Mouse (Mus musculus) G1E (cell line): ENCODE data around the gene Sept10. TPM values are rescaled to one million over a fixed set of nuclear protein-coding genes. Genes with fewer than 3 reads are reported as not detected.

Source experiments
- ATAC-seq: 2 replicates; pipeline ENCODE4 v1.8.0; 2016; ENCODE audit warnings: mild to moderate bottlenecking; ENCODE audit not compliant: insufficient number of reproducible peaks, poor library complexity, low FRiP score, severe bottlenecking; ENCODE audit errors: extremely low read depth
- DNase-seq: peaks from one replicate; pipeline ENCODE4 v3.0.0; 2012; ENCODE audit warnings: low spot score
- H3K27me3 ChIP-seq: 2 replicates; pipeline ENCODE4 v1.6.1; 2012; ENCODE audit warnings: mild to moderate bottlenecking, low read length, inconsistent platforms; ENCODE audit not compliant: insufficient read depth
- H3K36me3 ChIP-seq: replicated peaks from 2 replicates; pipeline ENCODE3; 2012; ENCODE audit warnings: mild to moderate bottlenecking, inconsistent platforms
- H3K4me1 ChIP-seq: 2 replicates; pipeline ENCODE4 v1.6.1; 2012; ENCODE audit warnings: low read depth, low read length, inconsistent platforms, mixed read lengths; ENCODE audit not compliant: insufficient read depth
- H3K4me3 ChIP-seq: 2 replicates; pipeline ENCODE4 v1.5.1; 2012; ENCODE audit warnings: low read depth, mild to moderate bottlenecking, inconsistent platforms, low read length, moderate library complexity, mixed read lengths
- H3K9me3 ChIP-seq: replicated peaks from 2 replicates; pipeline ENCODE4 v1.6.1; 2012; ENCODE audit warnings: inconsistent platforms
- CTCF ChIP-seq: IDR thresholded peaks from 2 replicates; pipeline ENCODE4 v1.5.1; 2012; ENCODE audit warnings: low read depth, low read length, inconsistent platforms, mixed read lengths
- GATA1 ChIP-seq: IDR thresholded peaks from 2 replicates; pipeline ENCODE4 v1.6.1; 2012; ENCODE audit warnings: borderline replicate concordance, low read length, inconsistent platforms, mixed read lengths
- GATA2 ChIP-seq: IDR thresholded peaks from 2 replicates; pipeline ENCODE4 v1.6.1; 2012; ENCODE audit warnings: low read depth, low read length, inconsistent platforms, borderline replicate concordance
- POLR2AphosphoS5 ChIP-seq: IDR thresholded peaks from 2 replicates; pipeline ENCODE4 v1.6.1; 2012; ENCODE audit warnings: low read depth, low read length, inconsistent platforms; ENCODE audit not compliant: insufficient replicate concordance
- TAL1 ChIP-seq: conservative IDR thresholded peaks from 2 replicates; pipeline ENCODE4 v1.6.1; 2012; ENCODE audit warnings: low read depth, low read length, inconsistent platforms, mixed read lengths
- polyA plus RNA-seq: library from polyadenylated mRNA; stranded (reverse); fragments of >175 nt; gene quantifications from 2 replicates; pipeline ENCODE4 v1.2.3, GENCODE M21; 2012
- total RNA-seq, 2 experiments: library from RNA; stranded (forward) in 1 of 2; stranded (reverse) in 1 of 2; fragments of 200-1000 nt in 1 of 2; fragments of >200 nt in 1 of 2; fragmentation: Nextera tagmentation in 1 of 2; gene quantifications; 2 replicates each; pipeline ENCODE4 v1.2.3; 2014 to 2017

Sept10 gene
- total RNA-seq (2014; fragmentation: Nextera tagmentation) (9.5 and 13.9 TPM in 2 replicates), total RNA-seq (2017) (11.8 and 14.4 TPM in 2 replicates), polyA plus RNA-seq (0.75 and 1.1 TPM in 2 replicates)

DNA sequence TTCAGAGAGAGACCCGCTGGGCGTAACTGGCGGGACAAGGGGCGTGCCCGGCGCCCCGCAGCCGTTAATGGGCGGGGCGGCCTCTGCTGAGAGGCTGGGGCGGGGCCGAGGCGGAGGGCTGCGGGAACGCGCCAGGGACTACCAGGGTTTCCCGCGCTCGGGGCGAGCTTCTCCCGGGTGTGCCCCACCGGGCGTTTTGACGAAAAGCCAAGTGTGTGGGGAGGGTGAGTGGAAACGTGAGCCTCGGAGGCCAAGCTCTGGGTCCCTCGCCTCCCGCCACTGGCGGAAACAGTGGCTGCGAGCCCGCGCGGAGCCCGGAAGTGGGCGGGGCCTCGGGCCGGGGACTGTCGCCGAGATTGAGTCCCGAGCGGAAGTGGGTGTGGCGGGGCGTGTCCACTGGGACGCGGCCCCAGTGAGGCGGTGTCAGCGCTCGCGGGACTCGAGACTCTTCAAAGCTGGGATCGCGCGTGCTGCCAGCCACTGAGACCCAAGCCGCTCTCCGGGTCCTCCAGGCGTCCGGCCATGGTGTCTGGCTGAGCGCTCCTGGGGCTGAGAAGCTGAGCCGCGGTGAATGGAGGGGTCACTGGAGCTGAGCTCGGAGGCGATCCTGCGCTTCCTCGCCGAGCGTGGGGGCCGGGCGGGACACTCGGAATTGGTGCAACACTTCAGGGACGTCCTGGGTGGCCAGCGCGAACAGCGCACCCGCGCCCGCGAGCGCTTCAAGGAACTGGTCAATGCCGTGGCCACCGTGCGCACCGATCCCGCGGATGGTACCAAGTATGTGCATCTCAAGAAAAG, at the start of gene Sept10, which contains the start of gene Sowahc:
Gene Sept10, minus strand, starts transcription at position 375 of the 798 bp plus-strand sequence.
Gene Sowahc, plus strand, starts transcription at position 481 of the 798 bp plus-strand sequence.
- H3K9me3 ChIP-seq: 0 out of 2 replicates have a peak, but pooled peaks cover 3% of the 10 kb centered on the region
- H3K27me3 ChIP-seq: no peaks in the 10 kb centered on the region
- DNase-seq (peak; percentile 68), ATAC-seq (peak; percentile 78)
- H3K36me3 ChIP-seq: peaks cover 8% of the 10 kb centered on the region
- no peak for TF ChIP-seq POLR2AphosphoS5
- TF ChIP-seq GATA2: no peak
- no peak for TF ChIP-seq CTCF
- TF ChIP-seq GATA1: no peak
- no peak for TF ChIP-seq TAL1
- H3K4me3 ChIP-seq: peak within 1 kb of the TSS; percentile 74
- peaks cover 11% of the 10 kb centered on the region for H3K4me1 ChIP-seq

DNA sequence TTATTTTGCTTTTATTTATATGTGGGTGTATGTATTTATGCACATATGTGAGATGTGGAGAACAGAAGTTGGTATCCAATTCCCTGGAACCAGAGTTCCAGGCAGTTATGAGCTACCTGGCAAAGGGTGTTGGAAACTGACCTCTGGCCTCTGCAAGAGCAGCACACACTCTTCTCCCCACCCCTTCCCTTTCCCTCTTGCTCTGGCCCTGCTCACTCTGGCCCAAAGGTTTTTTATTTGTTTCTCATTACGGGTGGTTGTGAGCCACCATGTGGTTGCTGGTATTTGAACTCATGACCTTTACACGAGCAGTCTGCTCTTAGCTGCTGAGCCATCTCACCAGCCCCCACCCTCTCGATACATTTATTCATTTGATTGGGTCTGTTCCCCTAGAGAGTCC, 47.1 kb upstream of the Sept10 start:
- no peaks in the 10 kb centered on the region for H3K9me3 ChIP-seq
- H3K4me1 ChIP-seq: no peaks in the 10 kb centered on the region
- DNase-seq (no peak), ATAC-seq (no peak)
- no peak overlapping the region for H3K4me3 ChIP-seq
- H3K36me3 ChIP-seq: no peaks in the 10 kb centered on the region
- TF ChIP-seq GATA1 (no peak), TAL1 (no peak), GATA2 (no peak), POLR2AphosphoS5 (no peak), CTCF (no peak)
- H3K27me3 ChIP-seq: 0 out of 2 replicates have a peak, but pooled peaks cover 2% of the 10 kb centered on the region

DNA sequence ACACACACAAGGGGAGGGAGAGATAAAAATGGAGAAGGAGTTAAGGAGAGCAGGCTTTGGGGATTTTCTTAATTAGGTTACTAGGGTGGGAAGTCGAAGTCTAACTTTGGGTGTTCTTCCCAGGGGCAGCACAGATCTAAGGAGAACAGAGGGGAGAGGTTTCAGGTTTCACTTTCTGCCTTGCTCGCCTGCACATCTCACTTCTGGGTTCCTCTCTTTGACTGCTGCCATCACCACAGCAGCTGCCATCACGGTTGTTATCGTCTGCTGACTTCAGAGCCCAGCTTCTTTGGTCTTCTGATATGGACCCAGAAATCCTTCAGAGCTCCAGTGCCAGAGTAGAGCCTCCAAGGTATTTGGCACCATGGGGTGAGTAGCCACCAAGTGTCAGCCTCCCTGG, 46.5 kb upstream of the Sept10 start:
- no peaks in the 10 kb centered on the region for H3K9me3 ChIP-seq
- DNase-seq: no peak
- H3K27me3 ChIP-seq: 0 out of 2 replicates have a peak, but pooled peaks cover 2% of the 10 kb centered on the region
- no peaks in the 10 kb centered on the region for H3K4me1 ChIP-seq
- no peaks in the 10 kb centered on the region for H3K36me3 ChIP-seq
- no peak overlapping the region for H3K4me3 ChIP-seq
- TF ChIP-seq CTCF: no peak
- TF ChIP-seq GATA1: no peak
- TF ChIP-seq POLR2AphosphoS5: no peak
- no peak for TF ChIP-seq TAL1
- TF ChIP-seq GATA2: no peak
- ATAC-seq: no peak

DNA sequence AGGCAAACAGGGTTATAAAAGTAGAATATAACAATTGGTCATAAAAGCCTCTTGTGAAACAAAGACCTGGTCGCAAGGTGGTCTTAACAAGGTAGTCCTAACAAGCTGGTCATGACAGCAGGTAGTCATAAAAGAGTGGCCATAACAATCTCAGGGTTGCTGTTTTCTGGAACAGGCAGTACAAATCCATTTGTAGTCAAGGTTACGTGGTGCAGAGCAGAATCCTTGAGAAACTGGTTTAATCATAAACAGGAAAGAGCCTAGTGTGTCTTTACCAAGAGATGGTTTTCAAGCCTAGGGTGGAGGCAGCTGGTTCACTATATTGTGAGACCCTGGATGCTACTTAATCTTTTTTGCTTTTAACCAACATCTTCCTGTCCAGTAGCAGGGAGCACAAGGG, 45.6 kb upstream of the Sept10 start:
- no peak for DNase-seq
- Histone ChIP-seq H3K4me3 (no peak overlapping the region), H3K27me3 (0 out of 2 replicates have a peak, but pooled peaks cover 2% of the 10 kb centered on the region), H3K9me3 (no peaks in the 10 kb centered on the region), H3K4me1 (no peaks in the 10 kb centered on the region), H3K36me3 (no peaks in the 10 kb centered on the region)
- TF ChIP-seq TAL1 (no peak), GATA1 (no peak)
- no peak for ATAC-seq

DNA sequence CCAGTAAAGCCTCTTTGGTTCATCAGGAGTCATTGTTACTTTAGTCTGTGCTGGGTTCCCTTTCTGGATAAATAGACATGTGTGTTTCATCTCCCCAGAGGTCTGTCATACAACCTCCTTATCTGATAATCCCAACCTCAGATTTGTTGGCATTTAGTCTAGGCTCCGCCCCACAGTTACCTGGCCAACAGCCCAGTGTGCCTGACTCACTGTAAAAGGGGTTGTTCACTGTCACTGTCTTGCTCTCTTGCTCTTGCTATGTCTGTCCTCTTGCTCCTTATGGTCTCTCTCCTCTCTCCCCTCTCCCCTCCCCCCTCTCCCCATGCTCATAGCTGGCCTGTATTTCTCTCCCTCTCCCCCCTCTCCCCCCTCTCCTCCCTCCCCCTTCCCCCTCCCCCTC, 44.5 kb upstream of the Sept10 start:
- no peak for TF ChIP-seq CTCF
- no peak for TF ChIP-seq POLR2AphosphoS5
- no peak for TF ChIP-seq GATA2
- no peak for TF ChIP-seq TAL1
- no peak for TF ChIP-seq GATA1
- no peak for ATAC-seq

DNA sequence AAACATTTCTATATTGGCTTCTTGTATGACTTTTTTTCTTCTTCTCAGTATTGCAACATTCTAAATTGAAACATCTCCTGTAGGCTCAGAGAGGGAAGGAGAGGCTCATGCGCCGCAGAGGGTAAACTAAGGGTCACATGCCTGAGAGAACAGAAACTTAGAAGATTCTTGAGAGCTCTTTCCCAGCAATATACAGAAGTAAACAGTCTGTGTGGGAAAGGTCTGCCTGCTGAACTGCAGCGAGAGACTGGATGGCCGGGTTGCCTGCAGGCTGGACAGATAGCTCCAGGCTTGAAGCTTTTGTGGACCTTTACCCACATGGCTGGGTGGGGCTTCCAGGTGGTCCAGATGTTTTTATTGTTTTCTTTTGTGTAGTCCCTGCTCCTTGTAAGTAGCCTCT, 44.0 kb upstream of the Sept10 start:
- TF ChIP-seq POLR2AphosphoS5 (no peak), GATA2 (no peak), GATA1 (no peak), TAL1 (no peak), CTCF (no peak)
- H3K36me3 ChIP-seq: no peaks in the 10 kb centered on the region
- no peaks in the 10 kb centered on the region for H3K9me3 ChIP-seq
- no peak for DNase-seq
- H3K27me3 ChIP-seq: 0 out of 2 replicates have a peak, but pooled peaks cover 2% of the 10 kb centered on the region
- H3K4me1 ChIP-seq: no peaks in the 10 kb centered on the region
- no peak for ATAC-seq
- H3K4me3 ChIP-seq: no peak overlapping the region

More for the DNA sequence above, 44.5 kb upstream of the Sept10 start:
- no peak for DNase-seq
- Histone ChIP-seq H3K4me1 (no peaks in the 10 kb centered on the region), H3K4me3 (no peak overlapping the region), H3K36me3 (no peaks in the 10 kb centered on the region), H3K9me3 (no peaks in the 10 kb centered on the region), H3K27me3 (0 out of 2 replicates have a peak, but pooled peaks cover 2% of the 10 kb centered on the region)
